Mouse (Mus musculus): ENCODE data around the gene Prkg1.

DNA sequence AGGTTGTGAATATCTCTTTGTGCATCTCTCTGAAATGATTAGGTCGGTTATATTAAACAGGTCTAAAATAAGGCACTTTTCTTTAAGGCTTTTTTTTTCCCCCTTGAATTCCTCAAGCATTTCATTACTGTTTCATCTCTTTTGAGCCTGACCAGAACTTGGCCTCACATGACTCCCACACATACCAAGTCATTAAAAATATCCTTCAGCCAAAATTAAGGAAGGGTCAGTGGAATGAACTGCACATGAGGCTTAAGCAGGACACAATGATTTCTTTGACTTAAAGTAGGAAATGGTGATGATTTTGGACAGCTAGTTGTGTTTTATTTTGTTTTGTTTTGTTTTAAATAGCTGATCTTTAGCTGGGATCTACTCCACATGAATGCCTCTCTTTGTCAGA is 320.7 kb downstream of the Prkg1 start:
- TF ChIP-seq CTCF (IDR thresholded peaks at IDR 0.05; ENCODE audit: control insufficient read depth, insufficient read depth, low read length): no peak
- no peak for TF ChIP-seq POLR2A (IDR thresholded peaks at IDR 0.05; ENCODE audit: borderline replicate concordance, control insufficient read depth, low read depth, low read length)

Data from bone marrow, adult 2 months (tissue).